Mouse (Mus musculus) liver, embryonic 15.5 days (tissue): ENCODE data around the gene Rgs8. TPM values are rescaled to one million over a fixed set of nuclear protein-coding genes. Genes with fewer than 3 reads are reported as not detected.

Source experiments
- ATAC-seq: fragments of 200-750 bp; cut with Nextera tagmentation; 2 replicates; pipeline ENCODE4 v1.8.0; 2017; ENCODE audit warnings: moderate number of reproducible peaks, mild to moderate bottlenecking, moderate library complexity; ENCODE audit not compliant: insufficient read depth
- H3K27ac ChIP-seq: fragments of 300-500 bp; sonication (generic); replicated peaks from 2 replicates; pipeline ENCODE4 v1.5.1; 2015; ENCODE audit warnings: mild to moderate bottlenecking, inconsistent platforms
- H3K27me3 ChIP-seq: fragments of 300-500 bp; sonication (generic); 2 replicates; pipeline ENCODE4 v1.6.1; 2015; ENCODE audit warnings: mild to moderate bottlenecking, inconsistent platforms
- H3K36me3 ChIP-seq: fragments of 300-500 bp; sonication (generic); replicated peaks from 2 replicates; pipeline ENCODE4 v1.6.1; 2015; ENCODE audit warnings: moderate library complexity, mild to moderate bottlenecking, inconsistent platforms
- H3K4me1 ChIP-seq: fragments of 300-500 bp; sonication (generic); replicated peaks from 2 replicates; pipeline ENCODE4 v1.6.1; 2015; ENCODE audit warnings: inconsistent platforms
- H3K4me2 ChIP-seq: fragments of 300-500 bp; sonication (generic); 2 replicates; pipeline ENCODE4 v1.6.1; 2015; ENCODE audit warnings: moderate library complexity, mild to moderate bottlenecking, inconsistent platforms
- H3K4me3 ChIP-seq: fragments of 300-500 bp; sonication (generic); replicated peaks from 2 replicates; pipeline ENCODE4 v1.5.1; 2015; ENCODE audit warnings: mild to moderate bottlenecking, inconsistent platforms
- H3K9ac ChIP-seq: fragments of 300-500 bp; sonication (generic); 2 replicates; pipeline ENCODE4 v1.6.1; 2015; ENCODE audit warnings: moderate library complexity, mild to moderate bottlenecking, inconsistent platforms
- H3K9me3 ChIP-seq: fragments of 300-500 bp; sonication (generic); replicated peaks from 2 replicates; pipeline ENCODE4 v1.6.1; 2016; ENCODE audit warnings: inconsistent platforms
- WGBS: fragments of 180-500 bp; shearing (Covaris S2); methylation state at CpG from one replicate; pipeline ENCODE4 v1.1.7; 2015; ENCODE audit warnings: mixed read lengths; ENCODE audit not compliant: insufficient replicate concordance; 5-methylcytosine and 5-hydroxymethylcytosine counted together
- polyA plus RNA-seq: library from polyadenylated mRNA; unstranded; fragments of >200 nt; fragmentation: Nextera tagmentation; extraction: Ambion mirVana; gene quantifications from 2 replicates; pipeline ENCODE4 v1.2.1, GENCODE M21; 2015

Rgs8 gene
- polyA plus RNA-seq, 1 experiment from 2014 or later: 0.14 TPM

DNA sequence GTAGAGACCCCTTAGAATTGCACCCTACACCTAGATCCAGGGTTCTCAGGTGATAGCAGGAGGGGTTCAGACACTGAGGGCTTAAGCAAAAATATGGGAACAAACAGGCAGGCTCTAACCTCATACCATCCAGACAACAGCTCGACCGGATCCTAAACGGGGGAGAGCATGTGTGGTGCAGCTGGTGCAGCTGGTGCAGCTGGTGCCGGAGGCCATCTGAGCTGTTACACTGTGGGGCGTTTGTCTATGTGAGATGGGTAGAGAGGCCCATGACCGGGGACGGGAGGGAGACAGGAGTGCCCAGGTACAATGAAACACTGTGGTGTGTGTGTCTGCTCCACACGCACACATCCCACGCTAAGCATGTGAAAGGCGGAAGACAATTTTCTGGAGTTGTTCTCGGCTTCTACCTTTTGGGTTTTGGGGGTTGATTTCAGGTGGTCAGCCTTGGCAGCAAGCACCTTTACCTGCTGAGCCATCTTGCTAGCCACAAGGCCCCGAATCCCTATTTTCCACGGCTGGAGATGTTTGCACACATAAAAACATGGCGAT is 93.4 kb downstream of the Rgs8 start:
- no peak for ATAC-seq
- H3K9me3 ChIP-seq: no peaks in the 10 kb centered on the region
- H3K36me3 ChIP-seq: no peaks in the 10 kb centered on the region
- no peak overlapping the region for H3K9ac ChIP-seq
- WGBS: 72% methylated on average over 14 of the region's 14 CpGs
- H3K4me2 ChIP-seq: no peak overlapping the region
- H3K27ac ChIP-seq: no peak overlapping the region
- H3K4me1 ChIP-seq: peaks cover 38% of the 10 kb centered on the region
- peaks cover 16% of the 10 kb centered on the region for H3K27me3 ChIP-seq
- H3K4me3 ChIP-seq: no peak overlapping the region

DNA sequence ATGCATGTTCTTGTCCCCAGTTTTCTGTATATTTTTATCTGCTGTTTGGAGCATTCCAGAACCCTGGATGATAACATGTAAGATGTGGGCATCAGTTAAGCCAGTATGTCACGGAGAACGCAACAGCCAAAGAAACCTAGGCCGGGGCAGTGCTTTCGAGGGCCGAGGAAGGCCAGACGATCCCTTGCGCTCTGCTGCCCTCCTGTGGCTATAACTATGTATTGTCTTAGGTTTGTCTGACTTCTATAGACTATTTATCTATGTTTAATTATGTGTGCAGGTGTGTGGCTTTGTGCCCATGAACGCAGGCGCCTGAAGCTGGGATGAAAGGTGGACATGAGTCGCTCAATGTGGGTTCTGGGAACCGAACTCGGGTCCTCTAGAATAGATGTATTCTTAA is 93.9 kb downstream of the Rgs8 start:
- Histone ChIP-seq H3K9me3 (no peaks in the 10 kb centered on the region), H3K27ac (no peak overlapping the region), H3K4me1 (peaks cover 44% of the 10 kb centered on the region), H3K4me3 (no peak overlapping the region), H3K27me3 (peaks cover 11% of the 10 kb centered on the region), H3K4me2 (no peak overlapping the region), H3K9ac (no peak overlapping the region), H3K36me3 (no peaks in the 10 kb centered on the region)
- WGBS: 2% methylated on average over 12 of the region's 12 CpGs
- ATAC-seq: no peak

DNA sequence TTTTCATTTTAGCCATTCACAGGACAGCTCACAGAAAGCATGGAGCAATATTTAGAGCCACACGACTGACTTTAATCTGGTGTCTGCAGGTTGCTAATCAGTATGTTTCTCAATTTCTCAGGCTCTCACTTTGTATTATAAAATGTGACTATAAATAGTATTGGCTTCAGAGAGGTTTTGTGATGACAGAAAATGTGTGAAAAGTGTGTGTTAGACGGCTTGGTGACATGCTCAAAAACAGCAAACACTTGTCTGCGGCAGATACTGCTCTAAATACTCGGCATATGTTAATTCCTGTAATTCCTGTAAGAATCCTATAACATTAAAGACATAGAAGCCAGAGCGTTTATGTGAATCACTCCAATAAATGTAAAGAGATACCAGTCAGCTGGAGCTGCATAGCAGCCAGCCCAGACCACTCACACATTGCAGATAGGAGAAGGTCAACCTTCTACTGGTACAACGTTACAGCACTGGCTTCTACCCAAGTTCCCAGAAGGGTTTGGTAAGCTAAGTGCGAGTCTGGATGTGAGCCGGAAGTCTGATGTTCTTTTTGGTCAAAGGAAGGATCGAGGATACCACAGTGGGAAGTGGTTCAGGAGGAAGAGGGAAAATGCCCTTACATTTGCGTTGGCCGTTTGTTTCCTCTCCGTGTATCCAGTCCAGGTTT is 95.2 kb downstream of the Rgs8 start:
- no peak overlapping the region for H3K9ac ChIP-seq
- H3K27ac ChIP-seq: peak overlapping the region; percentile 92; the same call in 1 of the 2 replicates
- peaks cover 55% of the 10 kb centered on the region for H3K4me1 ChIP-seq
- 53% methylated on average over 12 of the region's 12 CpGs for WGBS
- H3K36me3 ChIP-seq: no peaks in the 10 kb centered on the region
- peak overlapping the region; percentile 66 for H3K4me3 ChIP-seq
- H3K27me3 ChIP-seq: peaks cover 7% of the 10 kb centered on the region; the same call in 1 of the 2 replicates
- no peaks in the 10 kb centered on the region for H3K9me3 ChIP-seq
- H3K4me2 ChIP-seq: peak overlapping the region; percentile 78
- ATAC-seq: no peak

DNA sequence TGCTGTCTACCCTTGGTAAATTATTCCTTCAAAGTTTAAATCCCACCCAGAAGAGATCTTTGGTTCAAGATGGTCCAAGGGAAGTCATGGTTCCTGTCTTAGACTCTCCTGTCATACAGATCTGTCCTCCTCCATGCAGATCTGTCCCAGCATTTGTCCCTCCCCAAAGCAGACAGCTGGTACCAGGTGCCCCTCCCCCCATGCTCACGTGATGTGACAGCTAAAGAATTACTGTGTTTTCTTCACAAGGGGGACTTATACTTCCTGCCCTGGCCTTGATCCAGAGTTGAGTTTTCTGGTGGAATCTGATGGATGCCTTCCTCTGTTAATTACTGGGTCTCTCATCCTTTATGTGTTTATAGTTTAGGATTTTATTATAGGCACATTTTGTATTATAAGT is 95.7 kb downstream of the Rgs8 start:
- H3K9ac ChIP-seq: no peak overlapping the region
- peaks cover 56% of the 10 kb centered on the region for H3K4me1 ChIP-seq
- peak; percentile 8; the same call in 1 of the 2 replicates for ATAC-seq
- H3K36me3 ChIP-seq: peaks cover 2% of the 10 kb centered on the region
- H3K4me2 ChIP-seq: peak overlapping the region; percentile 78
- peak overlapping the region; percentile 92 for H3K27ac ChIP-seq
- H3K9me3 ChIP-seq: no peaks in the 10 kb centered on the region
- peaks cover 6% of the 10 kb centered on the region; the same call in 1 of the 2 replicates for H3K27me3 ChIP-seq
- peak overlapping the region; percentile 66 for H3K4me3 ChIP-seq
- WGBS: 0% methylated on average over 1 of the region's 1 CpGs

- no peaks in the 10 kb centered on the region for H3K9me3 ChIP-seq
Observed at GRCm38 (mm10) chr1:153749211-153749801, 96.5 kb downstream of the Rgs8 start, which contains the start of gene Rnasel. TSS of gene Rnasel (plus strand) at chr1:153749426.

More at GRCm38 (mm10) chr1:153749211-153749801, 96.5 kb downstream of the Rgs8 start, which contains the start of gene Rnasel:
- Histone ChIP-seq H3K4me2 (peak within 1 kb of the TSS; percentile 78), H3K27ac (peak within 1 kb of the TSS; percentile 92), H3K4me3 (peak within 1 kb of the TSS; percentile 66), H3K4me1 (peaks cover 63% of the 10 kb centered on the region), H3K27me3 (0 out of 2 replicates have a peak, but pooled peaks cover 3% of the 10 kb centered on the region), H3K9ac (peak within 1 kb of the TSS; percentile 63), H3K36me3 (peaks cover 9% of the 10 kb centered on the region)
- ATAC-seq: peak; percentile 77
- WGBS: 1% methylated on average over 18 of the region's 18 CpGs

Other genes with a start within 250 kb of the Rgs8 start
- 0.13 and 0.28 TPM in 2 replicates for gene Shcbp1l, start 227.9 kb upstream of the Rgs8 start, polyA plus RNA-seq
- 10.0 and 10.7 TPM in 2 replicates for gene Dhx9, start 165.4 kb upstream of the Rgs8 start, polyA plus RNA-seq
- 6.1 and 7.1 TPM in 2 replicates for gene Npl, start 103.0 kb upstream of the Rgs8 start, polyA plus RNA-seq
- 1.1 and 2.6 TPM in 2 replicates for gene Rgs16, start 87.3 kb downstream of the Rgs8 start, polyA plus RNA-seq
- gene Rnasel, start 96.4 kb downstream of the Rgs8 start, polyA plus RNA-seq: 24.5 and 26.2 TPM in 2 replicates
- gene Rgsl1, start 191.1 kb downstream of the Rgs8 start, polyA plus RNA-seq: not detected in 2 replicates
- 0.06 TPM in 2 replicates for gene Teddm1b, start 221.3 kb downstream of the Rgs8 start, polyA plus RNA-seq
- not detected in 2 replicates for gene Teddm1a, start 238.7 kb downstream of the Rgs8 start, polyA plus RNA-seq
- 117 and 128 TPM in 2 replicates for gene Glul, start 246.9 kb downstream of the Rgs8 start, polyA plus RNA-seq
- gene Teddm2, start 247.2 kb downstream of the Rgs8 start, polyA plus RNA-seq: 0.55 TPM in 2 replicates